Mouse (Mus musculus): ENCODE results near the gene St5. TPM values are rescaled to one million over a fixed set of nuclear protein-coding genes. Genes with fewer than 3 reads are reported as not detected.

Gene St5
- total RNA-seq, 1 experiment = 25.6 TPM

GRCm38 (mm10) chr7:109636086-109636792 lies 67.2 kb downstream of the St5 start:
- no peaks in the 10 kb centered on the region; the same call in 1 of the 2 replicates for H3K36me3 ChIP-seq (ENCODE audit: control insufficient read depth, insufficient read depth, low read length, poor library complexity, severe bottlenecking)
- TF ChIP-seq ZNF384 (IDR thresholded peaks at IDR 0.05; ENCODE audit: low read depth, low read length) (no peak), ZC3H11A (IDR thresholded peaks at IDR 0.05; ENCODE audit: borderline replicate concordance, low read depth, low read length) (no peak), MAFK (IDR thresholded peaks at IDR 0.05; ENCODE audit: insufficient read depth, low read depth, low read length) (no peak), HCFC1 (IDR thresholded peaks at IDR 0.05; ENCODE audit: borderline replicate concordance, insufficient read depth, low read length) (no peak), CHD2 (IDR thresholded peaks at IDR 0.05; ENCODE audit: low read depth, low read length) (no peak)
- in situ Hi-C loops (cut with MboI; ENCODE audit: low sequenced_read_pairs in 2 of 2, unreplicated experiment in 2 of 2) = no loop called here
- no peak overlapping the region for H3K27ac ChIP-seq (ENCODE audit: insufficient read depth, low read depth, low read length, poor library complexity, severe bottlenecking)
- H3K9me3 ChIP-seq (ENCODE audit: control insufficient read depth, insufficient read depth, low read depth, low read length) = no peaks in the 10 kb centered on the region
- H3K4me1 ChIP-seq (ENCODE audit: control insufficient read depth in 2 of 2, insufficient read depth in 2 of 2, low read length in 2 of 2, poor library complexity in 1 of 2) = peaks cover 0 to 2% of the 10 kb centered on the region in 2 experiments; a peak in 1 of 4 replicates
- DNase-seq (ENCODE audit: low read depth, low spot score) = no peak
- H3K9ac ChIP-seq (ENCODE audit: insufficient read depth, low read depth, low read length, poor library complexity, severe bottlenecking) = no peak overlapping the region
- no peak overlapping the region for H3K4me3 ChIP-seq (ENCODE audit: insufficient read depth in 1 of 2, low read depth in 1 of 2, low read length in 2 of 2, poor library complexity in 1 of 2, severe bottlenecking in 1 of 2)

- in situ Hi-C loops (cut with MboI; ENCODE audit: low sequenced_read_pairs in 2 of 2, unreplicated experiment in 2 of 2) = no loop called here
- Histone ChIP-seq H3K9me3 (ENCODE audit: control insufficient read depth, insufficient read depth, low read depth, low read length) (no peaks in the 10 kb centered on the region), H3K36me3 (ENCODE audit: control insufficient read depth, insufficient read depth, low read length, poor library complexity, severe bottlenecking) (no peaks in the 10 kb centered on the region; the same call in 1 of the 2 replicates), H3K9ac (ENCODE audit: insufficient read depth, low read depth, low read length, poor library complexity, severe bottlenecking) (no peak overlapping the region), H3K27ac (ENCODE audit: insufficient read depth, low read depth, low read length, poor library complexity, severe bottlenecking) (no peak overlapping the region), H3K4me1 (ENCODE audit: control insufficient read depth in 2 of 2, insufficient read depth in 2 of 2, low read length in 2 of 2, poor library complexity in 1 of 2) (peaks cover 0 to 7% of the 10 kb centered on the region in 2 experiments; a peak in 2 of 4 replicates), H3K4me3 (ENCODE audit: insufficient read depth in 1 of 2, low read depth in 1 of 2, low read length in 2 of 2, poor library complexity in 1 of 2, severe bottlenecking in 1 of 2) (no peak overlapping the region)
- no peak for TF ChIP-seq MAFK (IDR thresholded peaks at IDR 0.05; ENCODE audit: insufficient read depth, low read depth, low read length)
- no peak for TF ChIP-seq CHD2 (IDR thresholded peaks at IDR 0.05; ENCODE audit: low read depth, low read length)
- no peak for TF ChIP-seq HCFC1 (IDR thresholded peaks at IDR 0.05; ENCODE audit: borderline replicate concordance, insufficient read depth, low read length)
- TF ChIP-seq ZNF384 (IDR thresholded peaks at IDR 0.05; ENCODE audit: low read depth, low read length) = no peak
- no peak for TF ChIP-seq ZC3H11A (IDR thresholded peaks at IDR 0.05; ENCODE audit: borderline replicate concordance, low read depth, low read length)
- DNase-seq (ENCODE audit: low read depth, low spot score) = no peak
Measured at GRCm38 (mm10) chr7:109633404-109634085, 69.9 kb downstream of the St5 start.

- Histone ChIP-seq H3K36me3 (ENCODE audit: control insufficient read depth, insufficient read depth, low read length, poor library complexity, severe bottlenecking) (no peaks in the 10 kb centered on the region; the same call in 1 of the 2 replicates), H3K4me1 (ENCODE audit: control insufficient read depth in 2 of 2, insufficient read depth in 2 of 2, low read length in 2 of 2, poor library complexity in 1 of 2) (peaks cover 0 to 7% of the 10 kb centered on the region in 2 experiments; a peak in 2 of 4 replicates), H3K9ac (ENCODE audit: insufficient read depth, low read depth, low read length, poor library complexity, severe bottlenecking) (no peak overlapping the region), H3K9me3 (ENCODE audit: control insufficient read depth, insufficient read depth, low read depth, low read length) (no peaks in the 10 kb centered on the region), H3K4me3 (ENCODE audit: insufficient read depth in 1 of 2, low read depth in 1 of 2, low read length in 2 of 2, poor library complexity in 1 of 2, severe bottlenecking in 1 of 2) (no peak overlapping the region), H3K27ac (ENCODE audit: insufficient read depth, low read depth, low read length, poor library complexity, severe bottlenecking) (no peak overlapping the region)
- TF ChIP-seq MAFK (IDR thresholded peaks at IDR 0.05; ENCODE audit: insufficient read depth, low read depth, low read length) (no peak), ZC3H11A (IDR thresholded peaks at IDR 0.05; ENCODE audit: borderline replicate concordance, low read depth, low read length) (no peak), ZNF384 (IDR thresholded peaks at IDR 0.05; ENCODE audit: low read depth, low read length) (no peak), CHD2 (IDR thresholded peaks at IDR 0.05; ENCODE audit: low read depth, low read length) (no peak), HCFC1 (IDR thresholded peaks at IDR 0.05; ENCODE audit: borderline replicate concordance, insufficient read depth, low read length) (no peak)
- no peak for DNase-seq (ENCODE audit: low read depth, low spot score)
- in situ Hi-C loops (cut with MboI; ENCODE audit: low sequenced_read_pairs in 2 of 2, unreplicated experiment in 2 of 2) = no loop called here
Measured at GRCm38 (mm10) chr7:109631330-109631729, 72.1 kb downstream of the St5 start.

- Histone ChIP-seq H3K27ac (ENCODE audit: insufficient read depth, low read depth, low read length, poor library complexity, severe bottlenecking) (no peak overlapping the region), H3K4me1 (ENCODE audit: control insufficient read depth in 2 of 2, insufficient read depth in 2 of 2, low read length in 2 of 2, poor library complexity in 1 of 2) (peaks cover 0 to 7% of the 10 kb centered on the region in 2 experiments; a peak in 2 of 4 replicates), H3K4me3 (ENCODE audit: insufficient read depth in 1 of 2, low read depth in 1 of 2, low read length in 2 of 2, poor library complexity in 1 of 2, severe bottlenecking in 1 of 2) (no peak overlapping the region), H3K36me3 (ENCODE audit: control insufficient read depth, insufficient read depth, low read length, poor library complexity, severe bottlenecking) (no peaks in the 10 kb centered on the region; the same call in 1 of the 2 replicates), H3K9ac (ENCODE audit: insufficient read depth, low read depth, low read length, poor library complexity, severe bottlenecking) (no peak overlapping the region), H3K9me3 (ENCODE audit: control insufficient read depth, insufficient read depth, low read depth, low read length) (no peaks in the 10 kb centered on the region)
- no peak for DNase-seq (ENCODE audit: low read depth, low spot score)
- in situ Hi-C loops (cut with MboI; ENCODE audit: low sequenced_read_pairs in 2 of 2, unreplicated experiment in 2 of 2) = no loop called here
- no peak for TF ChIP-seq MAFK (IDR thresholded peaks at IDR 0.05; ENCODE audit: insufficient read depth, low read depth, low read length)
- no peak for TF ChIP-seq HCFC1 (IDR thresholded peaks at IDR 0.05; ENCODE audit: borderline replicate concordance, insufficient read depth, low read length)
- no peak for TF ChIP-seq ZNF384 (IDR thresholded peaks at IDR 0.05; ENCODE audit: low read depth, low read length)
- no peak for TF ChIP-seq ZC3H11A (IDR thresholded peaks at IDR 0.05; ENCODE audit: borderline replicate concordance, low read depth, low read length)
- no peak for TF ChIP-seq CHD2 (IDR thresholded peaks at IDR 0.05; ENCODE audit: low read depth, low read length)
Measured at GRCm38 (mm10) chr7:109629871-109630778, 73.3 kb downstream of the St5 start.
